Mouse (Mus musculus): ENCODE measurements around the gene Zfp758.
A peak's percentile ranks its signal among the peaks of the same experiment; 100 is the strongest.
"Not testable (repeated sequence)": the region's sequence is repeated elsewhere in the genome, so short reads cannot be mapped to it uniquely, and the experiment has no call there.

The Zfp758 gene

GRCm38 (mm10) chr17:22361101-22361781 is at the start of gene Zfp758, which contains the start of gene Zfp944:
Gene Zfp758, plus strand, starts transcription at chr17:22361453.
Gene Zfp944, minus strand, starts transcription at chr17:22361400.
- peak; percentile 62 to 66 for DNase-seq

- DNase-seq, result not testable (repeated sequence)
Measured at GRCm38 (mm10) chr17:22314219-22314618, 47.0 kb upstream of the Zfp758 start.

- DNase-seq, result peak; percentile 85 to 92
Measured at GRCm38 (mm10) chr17:22314730-22315226, 46.5 kb upstream of the Zfp758 start, which contains the start of gene CT030661.1. Gene CT030661.1, minus strand, starts transcription at chr17:22314837.

GRCm38 (mm10) chr17:22315247-22315646 is 46.0 kb upstream of the Zfp758 start:
- not testable (repeated sequence) for DNase-seq

GRCm38 (mm10) chr17:22352794-22353193 is 8.5 kb upstream of the Zfp758 start:
- DNase-seq, result peak in 1 of 2 experiments; percentile 58

GRCm38 (mm10) chr17:22360572-22360971 is 681 bp upstream of the Zfp758 start:
- no peak for DNase-seq

- DNase-seq, result no peak
Measured at GRCm38 (mm10) chr17:22363895-22364294, 2.6 kb downstream of the Zfp758 start.

GRCm38 (mm10) chr17:22410756-22411155 is 49.5 kb downstream of the Zfp758 start:
- peak in 1 of 2 experiments; percentile 29 for DNase-seq

- peak; percentile 48 to 69 for DNase-seq
Measured at GRCm38 (mm10) chr17:22417510-22417909, 56.3 kb downstream of the Zfp758 start.

- peak; percentile 86 to 88 for DNase-seq
Measured at GRCm38 (mm10) chr17:22423952-22424617, 62.8 kb downstream of the Zfp758 start, which contains the start of gene Zfp946. Gene Zfp946, plus strand, starts transcription at chr17:22424222.

GRCm38 (mm10) chr17:22424636-22425354 is 63.5 kb downstream of the Zfp758 start:
- peak in 1 of 2 experiments; percentile 7 for DNase-seq
